10 mouse cellular contexts compared by ENCODE assay signal in genomic region chr4:137723527-137723926, GRCm38 (mm10). TPM values are rescaled to one million over a fixed set of nuclear protein-coding genes. Genes with fewer than 3 reads are reported as not detected.
DNase-seq lines count a peak whose midpoint lies in the region; ATAC-seq and TF ChIP-seq lines count a peak whose summit lies in the region.
"Had no signal": no experiment of that assay in that cellular context is flagged by ENCODE, and none has a peak within 500 bp of the region (broad histone marks: within the 10 kb centered on the region; RNA-seq: fewer than 3 reads in every experiment).

No protein-coding gene starts in this region.

- peaks cover 38% of the 10 kb centered on the region for H3K4me1 ChIP-seq in heart, embryonic 15.5 days (replicated peaks)
- peaks cover 2 to 49% of the 10 kb centered on the region in 2 experiments for H3K4me1 ChIP-seq in ES-E14 (ENCODE audit: control insufficient read depth in 2 of 2, insufficient read depth in 2 of 2, low read length in 2 of 2, poor library complexity in 1 of 2)
- peaks cover 40% of the 10 kb centered on the region for H3K4me1 ChIP-seq in forebrain, embryonic 15.5 days
- H3K4me1 ChIP-seq in liver, embryonic 13.5 days (replicated peaks) = peaks cover 47% of the 10 kb centered on the region

- intact Hi-C loops in heart, postnatal 25 days (cut with DNase I) = loop anchor here (10.0 kb wide), 1 partner anchor 391 kb away; no protein-coding TSS in a partner anchor

- H3K9ac ChIP-seq in heart, embryonic 15.5 days = 0 out of 2 replicates have a peak overlapping the region, but pooled peaks have one; percentile 3
- peak overlapping the region; percentile 56; the same call in 1 of the 2 replicates for H3K9ac ChIP-seq in ES-E14 (ENCODE audit: insufficient read depth, low read depth, low read length, poor library complexity, severe bottlenecking)
- peak overlapping the region; percentile 22; the same call in 1 of the 2 replicates for H3K9ac ChIP-seq in forebrain, embryonic 15.5 days (replicated peaks)
- peak overlapping the region; percentile 1; the same call in 1 of the 2 replicates for H3K9ac ChIP-seq in liver, embryonic 13.5 days

- ATAC-seq in heart, embryonic 15.5 days (replicated peaks; ENCODE audit: insufficient number of reproducible peaks, insufficient read depth, low FRiP score, low read depth) = no peak
- ATAC-seq in forebrain, embryonic 15.5 days (replicated peaks) = no peak
- ATAC-seq in liver, embryonic 13.5 days (ENCODE audit: low read depth) = no peak

- DNase-seq in heart, postnatal 25 days (ENCODE audit: low spot score) = no peak
- DNase-seq in ES-E14 (ENCODE audit: low read depth, low spot score) (no peak), adipocyte (ENCODE audit: low spot score) (no peak)
- DNase-seq in liver, embryonic 13.5 days = no peak
- DNase-seq in right cerebral cortex, postnatal 10 days (ENCODE audit: low spot score in 2 of 2) = no peak
- DNase-seq in embryo, embryonic 11 days = no peak
- DNase-seq: gastrocnemius, postnatal 10 days; thymus, postnatal 25 days had no signal

- WGBS in heart, embryonic 15.5 days = 29% methylated on average over 25 of the region's 25 CpGs
- WGBS in forebrain, embryonic 15.5 days = 39% methylated on average over 25 of the region's 25 CpGs
- WGBS in liver, embryonic 13.5 days (ENCODE audit: insufficient replicate concordance) = 28% methylated on average over 25 of the region's 25 CpGs

- peaks cover 98% of the 10 kb centered on the region for H3K27me3 ChIP-seq in heart, embryonic 15.5 days
- peaks cover 3% of the 10 kb centered on the region; the same call in 1 of the 2 replicates for H3K27me3 ChIP-seq in forebrain, embryonic 15.5 days
- peaks cover 75% of the 10 kb centered on the region for H3K27me3 ChIP-seq in liver, embryonic 13.5 days

- H3K4me3 ChIP-seq in heart, embryonic 15.5 days = peak overlapping the region; percentile 31
- peak overlapping the region; percentile 17 to 35; a peak in 3 of 4 replicates for H3K4me3 ChIP-seq in ES-E14 (ENCODE audit: insufficient read depth in 1 of 2, low read depth in 1 of 2, low read length in 2 of 2, poor library complexity in 1 of 2, severe bottlenecking in 1 of 2)
- peak overlapping the region; percentile 24; the same call in 1 of the 2 replicates for H3K4me3 ChIP-seq in forebrain, embryonic 15.5 days
- peak overlapping the region; percentile 18 for H3K4me3 ChIP-seq in liver, embryonic 13.5 days (replicated peaks)

- in situ Hi-C loops in ES-E14 (cut with MboI; ENCODE audit: low sequenced_read_pairs in 2 of 2, unreplicated experiment in 2 of 2) = no loop called here

- H3K9me3 ChIP-seq in heart, embryonic 15.5 days (replicated peaks) = no peaks in the 10 kb centered on the region
- no peaks in the 10 kb centered on the region for H3K9me3 ChIP-seq in ES-E14 (ENCODE audit: control insufficient read depth, insufficient read depth, low read depth, low read length)
- no peaks in the 10 kb centered on the region for H3K9me3 ChIP-seq in forebrain, embryonic 15.5 days
- no peaks in the 10 kb centered on the region for H3K9me3 ChIP-seq in liver, embryonic 13.5 days (replicated peaks)

- H3K4me2 ChIP-seq in heart, embryonic 15.5 days = peak overlapping the region; percentile 53
- peak overlapping the region; percentile 25 for H3K4me2 ChIP-seq in forebrain, embryonic 15.5 days (replicated peaks)
- H3K4me2 ChIP-seq in liver, embryonic 13.5 days = peak overlapping the region; percentile 41

- no peak overlapping the region for H3K27ac ChIP-seq in heart, embryonic 15.5 days
- H3K27ac ChIP-seq in ES-E14 (ENCODE audit: insufficient read depth, low read depth, low read length, poor library complexity, severe bottlenecking) = no peak overlapping the region
- no peak overlapping the region for H3K27ac ChIP-seq in forebrain, embryonic 15.5 days (replicated peaks)
- no peak overlapping the region for H3K27ac ChIP-seq in liver, embryonic 13.5 days

- H3K36me3 ChIP-seq in heart, embryonic 15.5 days = no peaks in the 10 kb centered on the region
- peaks cover 14% of the 10 kb centered on the region; the same call in 1 of the 2 replicates for H3K36me3 ChIP-seq in ES-E14 (ENCODE audit: control insufficient read depth, insufficient read depth, low read length, poor library complexity, severe bottlenecking)
- no peaks in the 10 kb centered on the region for H3K36me3 ChIP-seq in forebrain, embryonic 15.5 days
- H3K36me3 ChIP-seq in liver, embryonic 13.5 days = no peaks in the 10 kb centered on the region

TF ChIP-seq in ES-E14, 5 proteins besides CTCF, POLR2A, EP300 and RAD21:
- TF ChIP-seq ZC3H11A (IDR thresholded peaks at IDR 0.05; ENCODE audit: borderline replicate concordance, low read depth, low read length) = no peak
- TF ChIP-seq ZNF384 (IDR thresholded peaks at IDR 0.05; ENCODE audit: low read depth, low read length) = no peak
- TF ChIP-seq MAFK (IDR thresholded peaks at IDR 0.05; ENCODE audit: insufficient read depth, low read depth, low read length) = no peak
- no peak for TF ChIP-seq CHD2 (IDR thresholded peaks at IDR 0.05; ENCODE audit: low read depth, low read length)
- no peak for TF ChIP-seq HCFC1 (IDR thresholded peaks at IDR 0.05; ENCODE audit: borderline replicate concordance, insufficient read depth, low read length)

RNA-seq across cellular contexts. Expression of gene Rap1gap, which starts 59.0 kb away (rescaled TPM):
- polyA plus RNA-seq in heart, embryonic 15.5 days (2015; fragmentation: Nextera tagmentation; extraction: Ambion mirVana) = 5.6 and 7.2 TPM in 2 replicates
- total RNA-seq in heart, postnatal 25 days (2021) = 10 to 100 TPM; 13.8 to 19.4 TPM
- 13.4 and 28.4 TPM in 2 replicates for total RNA-seq in ES-E14 (2012; rRNA removed)
- 31.2 and 40.4 TPM in 2 replicates for polyA plus RNA-seq in forebrain, embryonic 15.5 days (2015; fragmentation: Nextera tagmentation; extraction: Ambion mirVana)
- polyA plus RNA-seq in liver, embryonic 13.5 days (2015; fragmentation: Nextera tagmentation; extraction: Ambion mirVana) = 1.2 and 1.4 TPM in 2 replicates

Comparison
In these comparisons a context has a peak if more than half of its experiments do, and no peak if none do; other contexts are left out.
1. H3K9ac ChIP-seq: peak in every context shown above with its lines; median percentile 56 in ES-E14; 22 in forebrain, embryonic 15.5 days; 3 in heart, embryonic 15.5 days; 1 in liver, embryonic 13.5 days.